Mouse (Mus musculus) ES-Bruce4 (cell line): ENCODE results near the gene Thap8. TPM values are rescaled to one million over a fixed set of nuclear protein-coding genes. Genes with fewer than 3 reads are reported as not detected.

Experiments
- H3K27ac ChIP-seq: 2 replicates; pipeline ENCODE4 v1.5.1; 2012; ENCODE audit warnings: low read length, inconsistent platforms; ENCODE audit not compliant: insufficient read depth
- H3K27me3 ChIP-seq: 2 replicates; pipeline ENCODE4 v1.6.1; 2012; ENCODE audit warnings: mild to moderate bottlenecking, low read length, inconsistent platforms; ENCODE audit not compliant: control insufficient read depth, poor library complexity, insufficient read depth, severe bottlenecking
- H3K36me3 ChIP-seq: 2 replicates; pipeline ENCODE4 v1.6.1; 2012; ENCODE audit warnings: inconsistent platforms, mild to moderate bottlenecking, low read length, moderate library complexity; ENCODE audit not compliant: control insufficient read depth, poor library complexity, insufficient read depth, severe bottlenecking
- H3K4me1 ChIP-seq: one replicate; pipeline ENCODE4 v1.8.1; 2011; ENCODE audit warnings: low read length; ENCODE audit not compliant: control insufficient read depth, insufficient read depth
- H3K4me3 ChIP-seq: 2 replicates; pipeline ENCODE4 v1.5.1; 2011; ENCODE audit warnings: low read depth, mild to moderate bottlenecking, low read length
- H3K9ac ChIP-seq: 2 replicates; pipeline ENCODE4 v1.6.1; 2012; ENCODE audit warnings: low read depth, mild to moderate bottlenecking, inconsistent platforms; ENCODE audit not compliant: poor library complexity, severe bottlenecking
- H3K9me3 ChIP-seq: replicated peaks from 2 replicates; pipeline ENCODE4 v1.6.1; 2012; ENCODE audit warnings: mild to moderate bottlenecking, low read length, inconsistent platforms; ENCODE audit not compliant: control insufficient read depth, poor library complexity, insufficient read depth, severe bottlenecking
- CTCF ChIP-seq: IDR thresholded peaks from one replicate; pipeline ENCODE4 v1.8.1; 2011; ENCODE audit warnings: low read depth, low read length
- EP300 ChIP-seq: IDR thresholded peaks from 2 replicates; pipeline ENCODE4 v1.6.1; 2011; ENCODE audit warnings: low read depth, low read length; ENCODE audit not compliant: insufficient read depth
- POLR2A ChIP-seq: IDR thresholded peaks from one replicate; pipeline ENCODE4 v1.8.1; 2011; ENCODE audit warnings: low read length; ENCODE audit not compliant: insufficient read depth
- polyA plus RNA-seq: library from polyadenylated mRNA; stranded (reverse); fragments of >200 nt; gene quantifications from 2 replicates; pipeline ENCODE4 v1.2.4, GENCODE M21; 2011; ENCODE audit warnings: low read depth; ENCODE audit not compliant: missing spikeins, insufficient read depth, insufficient read length

Thap8 gene
- polyA plus RNA-seq, 1 experiment = 0.60 TPM

- TF ChIP-seq EP300 (no peak), POLR2A (no peak), CTCF (no peak)
- Histone ChIP-seq H3K27me3 (no peaks in the 10 kb centered on the region), H3K9ac (no peak overlapping the region), H3K9me3 (no peaks in the 10 kb centered on the region), H3K4me1 (peaks cover 2% of the 10 kb centered on the region), H3K36me3 (no peaks in the 10 kb centered on the region), H3K27ac (no peak overlapping the region), H3K4me3 (peak overlapping the region; percentile 12; the same call in 1 of the 2 replicates)
Measured at GRCm38 (mm10) chr7:30313666-30314320, 33.9 kb downstream of the Thap8 start.

DNA sequence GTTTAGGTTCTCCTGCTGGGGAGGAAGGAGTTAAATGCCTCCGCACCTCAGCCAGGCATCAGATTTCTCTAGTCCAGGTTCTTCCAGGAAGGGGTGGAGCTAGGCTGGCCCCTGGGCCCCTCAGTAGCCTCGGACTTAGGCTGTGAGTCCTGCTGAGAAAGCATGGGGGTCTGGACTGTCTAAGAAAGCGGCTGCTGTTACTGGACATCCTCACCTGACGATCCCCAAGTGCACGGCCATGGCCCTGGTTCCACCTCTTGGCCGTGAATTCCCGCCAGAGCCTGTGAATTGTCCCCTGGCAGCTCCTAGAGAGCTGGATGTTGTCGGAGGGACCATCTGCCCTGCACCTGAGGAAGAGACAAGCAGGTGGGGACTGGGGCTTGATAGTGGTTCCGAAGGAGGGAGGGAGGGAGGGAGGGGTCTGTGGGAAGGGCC, 34.8 kb downstream of the Thap8 start, which contains the start of gene Syne4:
Gene Syne4 (plus strand): TSS at position 87 of the 435 bp plus-strand sequence.
- TF ChIP-seq CTCF = no peak
- 0 out of 2 replicates have a peak, but pooled peaks have one; percentile 41 for TF ChIP-seq EP300
- TF ChIP-seq POLR2A = peak; percentile 53
- peaks cover 2% of the 10 kb centered on the region for H3K4me1 ChIP-seq
- H3K4me3 ChIP-seq = peak within 1 kb of the TSS; percentile 81
- no peaks in the 10 kb centered on the region for H3K27me3 ChIP-seq
- H3K9me3 ChIP-seq = no peaks in the 10 kb centered on the region
- peak within 1 kb of the TSS; percentile 69 for H3K9ac ChIP-seq
- H3K27ac ChIP-seq = no peak within 1 kb of the TSS
- no peaks in the 10 kb centered on the region for H3K36me3 ChIP-seq

GRCm38 (mm10) chr7:30315559-30316529, 36.0 kb downstream of the Thap8 start:
- Histone ChIP-seq H3K27me3 (no peaks in the 10 kb centered on the region), H3K36me3 (no peaks in the 10 kb centered on the region), H3K4me3 (peak overlapping the region; percentile 81), H3K27ac (no peak overlapping the region), H3K4me1 (no peaks in the 10 kb centered on the region), H3K9me3 (no peaks in the 10 kb centered on the region), H3K9ac (peak overlapping the region; percentile 69; the same call in 1 of the 2 replicates)
- TF ChIP-seq CTCF = no peak
- TF ChIP-seq POLR2A = no peak
- TF ChIP-seq EP300 = no peak

- Histone ChIP-seq H3K27me3 (no peaks in the 10 kb centered on the region), H3K4me3 (no peak overlapping the region), H3K9ac (no peak overlapping the region), H3K36me3 (no peaks in the 10 kb centered on the region), H3K27ac (no peak overlapping the region), H3K9me3 (no peaks in the 10 kb centered on the region), H3K4me1 (no peaks in the 10 kb centered on the region)
- TF ChIP-seq POLR2A (no peak), EP300 (no peak), CTCF (no peak)
Measured at GRCm38 (mm10) chr7:30318142-30318541, 38.2 kb downstream of the Thap8 start.

GRCm38 (mm10) chr7:30320946-30321345, 41.1 kb downstream of the Thap8 start:
- no peaks in the 10 kb centered on the region for H3K4me1 ChIP-seq
- no peak overlapping the region for H3K9ac ChIP-seq
- H3K4me3 ChIP-seq = no peak overlapping the region
- H3K9me3 ChIP-seq = no peaks in the 10 kb centered on the region
- H3K27ac ChIP-seq = no peak overlapping the region
- no peak for TF ChIP-seq EP300
- TF ChIP-seq CTCF = no peak
- no peak for TF ChIP-seq POLR2A
- no peaks in the 10 kb centered on the region for H3K36me3 ChIP-seq
- no peaks in the 10 kb centered on the region for H3K27me3 ChIP-seq
